Mouse (Mus musculus) cerebral cortex, adult 2 months (tissue): Measurements from ENCODE around the gene Naa15.

Experiments used
- WGBS: fragments of 180-500 bp; shearing (Covaris S2); methylation state at CpG from one replicate; pipeline ENCODE4 v1.1.7; 2018; 5-methylcytosine and 5-hydroxymethylcytosine counted together

Naa15 gene

GRCm38 (mm10) chr3:51393651-51394050 lies 21.3 kb upstream of the Naa15 start:
- WGBS = 97% methylated on average over 2 of the region's 2 CpGs

- 89% methylated on average over 3 of the region's 3 CpGs for WGBS
These were observed 20.1 kb upstream of the Naa15 start for GRCm38 (mm10) chr3:51394881-51395280.

- 66% methylated on average over 19 of the region's 19 CpGs for WGBS
These were observed 19.3 kb upstream of the Naa15 start for GRCm38 (mm10) chr3:51395461-51396145.

- 5% methylated on average over 41 of the region's 41 CpGs for WGBS
These were observed 18.5 kb upstream of the Naa15 start, which contains the start of gene Mgarp for GRCm38 (mm10) chr3:51396219-51397068. Mgarp (minus strand) TSS chr3:51396738.

GRCm38 (mm10) chr3:51397700-51398299 lies 17.1 kb upstream of the Naa15 start:
- 81% methylated on average over 15 of the region's 15 CpGs for WGBS

GRCm38 (mm10) chr3:51398667-51399066 lies 16.3 kb upstream of the Naa15 start:
- 37% methylated on average over 3 of the region's 3 CpGs for WGBS

GRCm38 (mm10) chr3:51399531-51399930 lies 15.4 kb upstream of the Naa15 start:
- WGBS = 60% methylated on average over 4 of the region's 4 CpGs

GRCm38 (mm10) chr3:51400682-51401081 lies 14.3 kb upstream of the Naa15 start:
- 50% methylated on average over 10 of the region's 10 CpGs for WGBS

- 48% methylated on average over 4 of the region's 4 CpGs for WGBS
These were observed 12.9 kb upstream of the Naa15 start for GRCm38 (mm10) chr3:51402054-51402453.

GRCm38 (mm10) chr3:51402628-51403027 lies 12.3 kb upstream of the Naa15 start:
- 90% methylated on average over 12 of the region's 12 CpGs for WGBS

GRCm38 (mm10) chr3:51407870-51408560 lies 6.9 kb upstream of the Naa15 start:
- 11% methylated on average over 20 of the region's 20 CpGs for WGBS

- WGBS = under 1% methylated on average over 40 of the region's 40 CpGs
These were observed 6.3 kb upstream of the Naa15 start, which contains the start of gene Ndufc1 for GRCm38 (mm10) chr3:51408561-51409183. Ndufc1 (minus strand) TSS chr3:51408988.

GRCm38 (mm10) chr3:51412457-51412856 lies 2.5 kb upstream of the Naa15 start:
- 87% methylated on average over 7 of the region's 7 CpGs for WGBS

- 90% methylated on average over 1 of the region's 1 CpGs for WGBS
These were observed 1.7 kb upstream of the Naa15 start for GRCm38 (mm10) chr3:51413276-51413675.

GRCm38 (mm10) chr3:51416073-51416363 lies 1.1 kb downstream of the Naa15 start:
- under 1% methylated on average over 30 of the region's 30 CpGs for whole genome bisulfite sequencing

- under 1% methylated on average over 54 of the region's 68 CpGs for WGBS
These were observed 1.6 kb downstream of the Naa15 start for GRCm38 (mm10) chr3:51416364-51417134.

GRCm38 (mm10) chr3:51417135-51417458 lies 2.1 kb downstream of the Naa15 start:
- WGBS = 6% methylated on average over 8 of the region's 8 CpGs

- 39% methylated on average over 2 of the region's 2 CpGs for WGBS
These were observed 2.5 kb downstream of the Naa15 start for GRCm38 (mm10) chr3:51417485-51417884.

GRCm38 (mm10) chr3:51417966-51418365 lies 3.0 kb downstream of the Naa15 start:
- WGBS = 45% methylated on average over 2 of the region's 2 CpGs

- WGBS = 63% methylated on average over 3 of the region's 3 CpGs
These were observed 7.0 kb downstream of the Naa15 start for GRCm38 (mm10) chr3:51421921-51422320.

- WGBS = 84% methylated on average over 5 of the region's 5 CpGs
These were observed 19.4 kb downstream of the Naa15 start for GRCm38 (mm10) chr3:51434364-51434763.
